Mouse (Mus musculus) small intestine, adult 2 months (tissue): ENCODE data around the gene Vstm2l. TPM values are rescaled to one million over a fixed set of nuclear protein-coding genes. Genes with fewer than 3 reads are reported as not detected.

ENCODE experiments used
- H3K27ac ChIP-seq: fragments of 200-500 bp; 2 replicates; pipeline ENCODE4 v1.5.1; 2012; ENCODE audit warnings: low read depth, low read length, control low read depth, inconsistent platforms; ENCODE audit not compliant: insufficient read depth
- H3K27me3 ChIP-seq: fragments of 200-500 bp; 2 replicates; pipeline ENCODE4 v1.6.1; 2012; ENCODE audit warnings: mild to moderate bottlenecking, moderate library complexity, low read length, inconsistent platforms; ENCODE audit not compliant: control insufficient read depth, insufficient read depth
- H3K36me3 ChIP-seq: fragments of 200-500 bp; 2 replicates; pipeline ENCODE4 v1.6.1; 2012; ENCODE audit warnings: mild to moderate bottlenecking, low read length, control low read depth, inconsistent platforms; ENCODE audit not compliant: control insufficient read depth, insufficient read depth
- H3K4me1 ChIP-seq: fragments of 200-500 bp; 2 replicates; pipeline ENCODE4 v1.6.1; 2012; ENCODE audit warnings: low read length, inconsistent platforms, mixed read lengths; ENCODE audit not compliant: control insufficient read depth, insufficient read depth, insufficient read length
- H3K4me3 ChIP-seq: fragments of 200-500 bp; 2 replicates; pipeline ENCODE4 v1.5.1; 2012; ENCODE audit warnings: low read depth, mild to moderate bottlenecking, control low read depth, inconsistent platforms, low read length, moderate library complexity
- CTCF ChIP-seq: fragments of 200-500 bp; IDR thresholded peaks from 2 replicates; pipeline ENCODE4 v1.5.1; 2012; ENCODE audit warnings: low read depth, mild to moderate bottlenecking, control low read depth, inconsistent platforms, low read length, moderate library complexity, mixed read lengths; ENCODE audit not compliant: insufficient replicate concordance, insufficient read length; ENCODE audit errors: extremely low read depth
- POLR2A ChIP-seq: fragments of 200-500 bp; IDR thresholded peaks from 2 replicates; pipeline ENCODE4 v1.6.1; 2012; ENCODE audit warnings: low read depth, mild to moderate bottlenecking, control low read depth, inconsistent platforms, low read length, moderate library complexity
- WGBS: fragments of 180-500 bp; shearing (Covaris S2); methylation state at CpG from one replicate; pipeline ENCODE4 v1.1.7; 2018; 5-methylcytosine and 5-hydroxymethylcytosine counted together
- polyA plus RNA-seq: library from polyadenylated mRNA; depleted of rRNA; stranded (reverse); fragments of >200 nt; gene quantifications from 2 replicates; pipeline ENCODE4 v1.2.3, GENCODE M21; 2012

Gene Vstm2l
- polyA plus RNA-seq, 1 experiment, result 4.6 TPM

DNA sequence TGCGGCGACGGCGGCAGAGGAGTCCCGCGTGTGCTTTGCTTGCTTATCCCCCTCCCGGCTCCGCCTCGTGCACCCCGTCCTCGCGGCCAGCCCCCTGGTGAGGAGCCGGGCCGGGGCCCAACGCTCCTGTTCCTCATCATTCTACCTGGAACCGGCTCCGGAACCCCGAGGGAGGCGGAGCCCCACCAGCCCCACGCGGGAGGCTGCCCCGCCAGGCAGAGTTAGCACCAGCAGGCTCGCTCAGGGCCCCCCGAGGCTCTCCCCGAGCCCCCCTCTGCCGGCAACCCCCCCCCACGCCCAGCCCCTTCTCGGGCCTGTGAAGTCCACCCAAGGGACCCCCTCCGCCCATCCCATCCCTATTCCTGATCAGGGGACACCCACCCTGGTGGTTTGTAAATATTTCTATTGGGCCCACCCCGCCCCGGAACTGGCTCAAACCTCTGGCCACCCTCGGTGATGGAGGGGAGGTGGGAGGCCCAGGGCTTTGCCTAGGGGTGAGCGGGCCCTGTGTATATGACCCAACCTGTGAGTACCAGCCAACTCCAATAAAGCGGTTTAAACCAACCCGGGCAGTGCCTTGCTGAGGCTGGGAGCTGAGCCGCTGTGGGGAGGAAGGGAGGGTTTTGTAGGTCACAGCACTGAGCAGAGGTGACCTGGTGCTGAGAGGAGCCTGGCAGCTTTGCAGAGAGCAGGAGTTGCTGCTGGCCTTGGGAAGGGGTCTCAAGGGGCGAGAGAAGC is 29.9 kb downstream of the Vstm2l start:
- 12% methylated on average over 37 of the region's 37 CpGs for WGBS
- peak overlapping the region; percentile 46 for H3K4me3 ChIP-seq
- peaks cover 29% of the 10 kb centered on the region for H3K27me3 ChIP-seq
- TF ChIP-seq POLR2A (no peak), CTCF (no peak)
- no peaks in the 10 kb centered on the region for H3K36me3 ChIP-seq
- peaks cover 22% of the 10 kb centered on the region for H3K4me1 ChIP-seq
- no peak overlapping the region for H3K27ac ChIP-seq

DNA sequence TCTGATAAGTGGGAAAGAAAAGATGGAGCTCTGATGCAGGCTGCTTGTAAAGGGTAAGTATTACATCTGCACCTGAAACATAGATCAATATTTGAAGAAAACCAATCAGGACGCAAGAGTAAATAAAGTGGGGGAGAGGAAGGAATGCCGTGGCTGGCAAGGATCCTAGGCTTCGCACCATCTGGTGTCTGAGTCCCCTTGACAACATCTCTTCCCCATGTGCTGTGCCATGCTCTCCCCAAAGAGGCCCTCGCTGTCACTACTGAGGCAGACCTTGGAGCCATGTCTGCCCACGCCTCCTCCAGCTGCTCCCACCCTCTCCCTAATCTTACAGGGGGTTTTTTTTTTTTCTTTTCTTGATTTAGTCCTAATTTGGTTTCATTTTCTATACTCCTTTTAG is 39.5 kb downstream of the Vstm2l start:
- TF ChIP-seq CTCF (no peak), POLR2A (no peak)
- Histone ChIP-seq H3K4me1 (no peaks in the 10 kb centered on the region), H3K36me3 (no peaks in the 10 kb centered on the region), H3K27ac (no peak overlapping the region), H3K27me3 (peaks cover 2% of the 10 kb centered on the region; the same call in 1 of the 2 replicates), H3K4me3 (no peak overlapping the region)
- WGBS, result 40% methylated on average over 5 of the region's 5 CpGs

GRCm38 (mm10) chr2:157957707-157958108 is 43.3 kb downstream of the Vstm2l start:
- 4% methylated on average over 2 of the region's 2 CpGs for WGBS
- Histone ChIP-seq H3K4me1 (no peaks in the 10 kb centered on the region), H3K27ac (no peak overlapping the region), H3K27me3 (peaks cover 2% of the 10 kb centered on the region; the same call in 1 of the 2 replicates), H3K36me3 (no peaks in the 10 kb centered on the region), H3K4me3 (no peak overlapping the region)
- TF ChIP-seq POLR2A (no peak), CTCF (no peak)

- H3K4me1 ChIP-seq, result no peaks in the 10 kb centered on the region
- H3K4me3 ChIP-seq, result no peak overlapping the region
- 16% methylated on average over 3 of the region's 3 CpGs for WGBS
- H3K36me3 ChIP-seq, result no peaks in the 10 kb centered on the region
- H3K27me3 ChIP-seq, result no peaks in the 10 kb centered on the region
- TF ChIP-seq POLR2A (no peak), CTCF (no peak)
- no peak overlapping the region for H3K27ac ChIP-seq
Measured at GRCm38 (mm10) chr2:157967856-157968255, 53.4 kb downstream of the Vstm2l start.

- H3K4me1 ChIP-seq, result no peaks in the 10 kb centered on the region
- H3K36me3 ChIP-seq, result no peaks in the 10 kb centered on the region
- 67% methylated on average over 6 of the region's 6 CpGs for WGBS
- H3K4me3 ChIP-seq, result no peak overlapping the region
- peaks cover 7% of the 10 kb centered on the region; the same call in 1 of the 2 replicates for H3K27me3 ChIP-seq
- TF ChIP-seq POLR2A (no peak), CTCF (no peak)
- no peak overlapping the region for H3K27ac ChIP-seq
Measured at GRCm38 (mm10) chr2:157970124-157970523, 55.7 kb downstream of the Vstm2l start.

GRCm38 (mm10) chr2:157970669-157971068 is 56.2 kb downstream of the Vstm2l start:
- 9% methylated on average over 3 of the region's 3 CpGs for WGBS
- H3K4me1 ChIP-seq, result no peaks in the 10 kb centered on the region
- no peak overlapping the region for H3K27ac ChIP-seq
- H3K27me3 ChIP-seq, result peaks cover 9% of the 10 kb centered on the region
- no peaks in the 10 kb centered on the region for H3K36me3 ChIP-seq
- H3K4me3 ChIP-seq, result no peak overlapping the region
- no peak for TF ChIP-seq CTCF
- TF ChIP-seq POLR2A, result no peak

- H3K27ac ChIP-seq, result no peak overlapping the region
- H3K4me1 ChIP-seq, result no peaks in the 10 kb centered on the region
- peaks cover 9% of the 10 kb centered on the region for H3K27me3 ChIP-seq
- TF ChIP-seq POLR2A (no peak), CTCF (no peak)
- WGBS, result 6% methylated on average over 23 of the region's 23 CpGs
- no peaks in the 10 kb centered on the region for H3K36me3 ChIP-seq
- H3K4me3 ChIP-seq, result no peak overlapping the region
Measured at GRCm38 (mm10) chr2:157974604-157975501, 60.4 kb downstream of the Vstm2l start.
